Comparison of ENCODE assay signal across 20 mouse cellular contexts in the genomic region with DNA sequence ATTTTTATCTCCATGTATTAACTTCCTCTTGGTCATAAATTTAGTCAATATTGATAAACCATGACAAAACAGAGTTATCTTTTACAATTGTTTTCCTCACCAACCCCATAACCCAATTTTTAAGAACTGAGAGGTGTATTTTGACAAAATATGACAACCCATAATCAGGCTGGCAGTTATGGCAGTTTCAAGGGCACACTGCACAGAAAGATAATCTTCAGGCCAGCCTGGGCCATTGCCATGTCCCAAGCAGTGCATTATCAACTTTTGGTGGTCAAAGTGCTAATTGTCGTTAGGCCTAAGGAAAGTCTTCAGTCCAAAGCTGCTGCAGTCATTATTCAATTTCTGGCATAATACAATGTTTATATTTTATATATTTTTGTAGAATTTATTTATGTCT. TPM values are rescaled to one million over a fixed set of nuclear protein-coding genes. Genes with fewer than 3 reads are reported as not detected.
DNase-seq lines count a peak whose midpoint lies in the region; ATAC-seq and TF ChIP-seq lines count a peak whose summit lies in the region.
"Had no signal": no experiment of that assay in that cellular context is flagged by ENCODE, and none has a peak within 500 bp of the region (broad histone marks: within the 10 kb centered on the region; RNA-seq: fewer than 3 reads in every experiment).

No protein-coding gene starts in this region.

- no peaks in the 10 kb centered on the region for H3K36me3 ChIP-seq in liver, embryonic 11.5 days (ENCODE audit: control insufficient read depth, insufficient read depth, low read length)
- H3K36me3 ChIP-seq in liver, embryonic 15.5 days (replicated peaks), result no peaks in the 10 kb centered on the region
- H3K36me3 ChIP-seq: embryonic facial prominence, embryonic 10.5 days; heart, embryonic 13.5 days; hindbrain, embryonic 13.5 days had no signal

- DNase-seq in liver, embryonic 11.5 days (ENCODE audit: low spot score), result no peak
- no peak for DNase-seq in liver
- DNase-seq in urinary bladder, postnatal 10 days (ENCODE audit: low spot score), result no peak
- DNase-seq: cerebellum, adult 18-20 months; cerebellum, postnatal 10 days; forebrain, postnatal 0 days; heart, postnatal 10 days had no signal

- no peak overlapping the region for H3K4me2 ChIP-seq in liver, embryonic 11.5 days
- H3K4me2 ChIP-seq in liver, embryonic 15.5 days, result no peak overlapping the region
- H3K4me2 ChIP-seq: forebrain, embryonic 13.5 days; heart, embryonic 13.5 days; hindbrain, embryonic 13.5 days had no signal

- H3K9me3 ChIP-seq in liver, embryonic 11.5 days (ENCODE audit: control insufficient read depth, low read length), result no peaks in the 10 kb centered on the region
- no peaks in the 10 kb centered on the region for H3K9me3 ChIP-seq in liver, embryonic 15.5 days (replicated peaks)
- H3K9me3 ChIP-seq: embryonic facial prominence, embryonic 10.5 days; forebrain, embryonic 13.5 days; heart, embryonic 13.5 days; hindbrain, embryonic 13.5 days had no signal

- TF ChIP-seq CTCF in bone marrow macrophage, adult 2 months (IDR thresholded peaks at IDR 0.05; ENCODE audit: low read depth, low read length), result no peak

- no peak for ATAC-seq in liver, embryonic 11.5 days (replicated peaks; ENCODE audit: low FRiP score)
- no peak for ATAC-seq in liver, embryonic 15.5 days (ENCODE audit: insufficient read depth)
- 0 out of 2 replicates have a peak, but pooled peaks have one; percentile 16 for ATAC-seq in megakaryocyte progenitor cell, adult 5-6 weeks (replicated peaks; ENCODE audit: poor library complexity)
- no peak for ATAC-seq in inflammation-experienced regulatory T-cells, adult 6 months
- ATAC-seq: forebrain, embryonic 13.5 days; forebrain, postnatal 0 days; hindbrain, postnatal 0 days had no signal

- H3K27ac ChIP-seq in liver, embryonic 11.5 days (ENCODE audit: low read depth, low read length), result peak overlapping the region; percentile 83
- peak overlapping the region; percentile 95 for H3K27ac ChIP-seq in bone marrow macrophage, adult 2 months (ENCODE audit: insufficient read depth, low read depth, low read length)
- peak overlapping the region; percentile 81; the same call in 1 of the 2 replicates for H3K27ac ChIP-seq in liver, embryonic 15.5 days (replicated peaks)
- H3K27ac ChIP-seq: forebrain, embryonic 13.5 days; heart, embryonic 13.5 days; hindbrain, embryonic 13.5 days; hindbrain, postnatal 0 days had no signal

- no peak overlapping the region for H3K4me3 ChIP-seq in liver, embryonic 11.5 days (ENCODE audit: low read depth, low read length)
- no peak overlapping the region for H3K4me3 ChIP-seq in bone marrow macrophage, adult 2 months (ENCODE audit: insufficient read depth, low read length)
- H3K4me3 ChIP-seq in liver, embryonic 15.5 days (replicated peaks), result no peak overlapping the region
- H3K4me3 ChIP-seq: embryonic facial prominence, embryonic 10.5 days; forebrain, embryonic 13.5 days; heart, embryonic 13.5 days; hindbrain, embryonic 13.5 days had no signal

- WGBS in liver, embryonic 11.5 days, result 37% methylated on average over 1 of the region's 1 CpGs
- WGBS in liver, embryonic 15.5 days (ENCODE audit: insufficient replicate concordance), result 14% methylated on average over 1 of the region's 1 CpGs

- H3K9ac ChIP-seq in liver, embryonic 11.5 days (ENCODE audit: low read depth, low read length), result no peak overlapping the region
- no peak overlapping the region for H3K9ac ChIP-seq in liver, embryonic 15.5 days
- H3K9ac ChIP-seq: forebrain, embryonic 13.5 days; forebrain, postnatal 0 days; heart, embryonic 13.5 days; hindbrain, embryonic 13.5 days had no signal

- no peaks in the 10 kb centered on the region for H3K27me3 ChIP-seq in liver, embryonic 11.5 days (replicated peaks; ENCODE audit: control insufficient read depth, insufficient read depth, low read length)
- H3K27me3 ChIP-seq in liver, embryonic 15.5 days, result no peaks in the 10 kb centered on the region
- H3K27me3 ChIP-seq: forebrain, embryonic 13.5 days; heart, embryonic 13.5 days had no signal

- no peak for TF ChIP-seq POLR2A in bone marrow macrophage, adult 2 months (IDR thresholded peaks at IDR 0.05; ENCODE audit: borderline replicate concordance, low read depth, low read length)

- peaks cover 30% of the 10 kb centered on the region for H3K4me1 ChIP-seq in liver, embryonic 11.5 days (replicated peaks; ENCODE audit: control insufficient read depth, insufficient read depth, low read length)
- peaks cover 49% of the 10 kb centered on the region for H3K4me1 ChIP-seq in bone marrow macrophage, adult 2 months (ENCODE audit: control insufficient read depth, insufficient read depth, low read length)
- H3K4me1 ChIP-seq in liver, embryonic 15.5 days (replicated peaks), result peaks cover 53% of the 10 kb centered on the region
- H3K4me1 ChIP-seq: forebrain, embryonic 13.5 days; hindbrain, embryonic 13.5 days had no signal

RNA-seq across cellular contexts. Expression of gene Ifngr1, which starts 6.9 kb away (rescaled TPM):
- polyA plus RNA-seq in liver, embryonic 11.5 days (2014; fragmentation: Nextera tagmentation; extraction: Ambion mirVana), result 53.7 and 61.1 TPM in 2 replicates
- 346 and 347 TPM in 2 replicates for polyA plus RNA-seq in bone marrow macrophage, adult 2 months (2012; ENCODE audit: insufficient read depth, insufficient read length, missing spikeins)
- 41.9 and 44.0 TPM in 2 replicates for polyA plus RNA-seq in liver, embryonic 15.5 days (2015; fragmentation: Nextera tagmentation; extraction: Ambion mirVana)
- 384 and 439 TPM in 2 replicates for total RNA-seq in megakaryocyte progenitor cell, adult 5-6 weeks (2015)
- total RNA-seq in megakaryocyte progenitor cell, adult 5-6 weeks (2017), result 295 and 330 TPM in 2 replicates
- 100 to 1,000 TPM; 221 to 397 (median 300) TPM for polyA plus RNA-seq in inflammation-experienced regulatory T-cells, adult 6 months (2017; shearing (Covaris generic))

RNA-seq across cellular contexts. Expression of gene Il22ra2, which starts 37.0 kb away (rescaled TPM):
- polyA plus RNA-seq in liver, embryonic 11.5 days (2014; fragmentation: Nextera tagmentation; extraction: Ambion mirVana), result not detected in 2 replicates
- polyA plus RNA-seq in bone marrow macrophage, adult 2 months (2012; ENCODE audit: insufficient read depth, insufficient read length, missing spikeins), result not detected in 2 replicates
- polyA plus RNA-seq in liver, embryonic 15.5 days (2015; fragmentation: Nextera tagmentation; extraction: Ambion mirVana), result 0.05 TPM in 1 of 2 replicates, not detected in the other
- total RNA-seq in megakaryocyte progenitor cell, adult 5-6 weeks (2015), result 4.3 and 4.6 TPM in 2 replicates
- total RNA-seq in megakaryocyte progenitor cell, adult 5-6 weeks (2017), result 3.2 and 7.7 TPM in 2 replicates
- polyA plus RNA-seq in inflammation-experienced regulatory T-cells, adult 6 months (2017; shearing (Covaris generic)), result under 1 TPM in 1 of 3 experiments, not detected in 2; 0.38 TPM
- total RNA-seq: adrenal gland, adult 18-20 months; ES-E14; forebrain, postnatal 0 days; gastrocnemius, adult 18-20 months; gastrocnemius, postnatal 14 days; heart, postnatal 10 days; hindbrain, postnatal 0 days had no signal
- polyA plus RNA-seq: embryonic facial prominence, embryonic 10.5 days; forebrain, embryonic 13.5 days; forebrain, postnatal 0 days; heart, embryonic 13.5 days; hindbrain, embryonic 13.5 days; hindbrain, postnatal 0 days had no signal
